28 mouse cellular contexts compared by ENCODE assay signal in the genomic region with DNA sequence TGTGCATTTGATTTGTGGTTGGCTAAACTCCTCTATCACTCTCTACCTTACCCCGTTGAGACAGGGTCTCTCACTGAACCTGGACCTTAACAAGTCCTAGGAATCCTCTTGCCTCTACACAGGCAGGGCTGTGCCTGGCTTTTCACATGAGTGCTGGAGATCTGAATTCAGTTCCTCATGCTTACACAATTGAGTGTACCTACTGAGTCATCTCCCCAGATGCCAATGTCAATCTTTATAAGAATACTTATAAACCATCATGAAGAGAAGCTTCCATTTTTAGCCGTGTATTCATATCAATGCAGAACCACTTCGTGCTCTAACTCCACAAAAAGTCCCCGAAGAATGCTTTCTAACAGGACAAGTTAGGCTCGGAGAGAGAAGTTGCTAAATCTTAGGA.
"Had no signal": no experiment of that assay in that cellular context is flagged by ENCODE, and none has a peak within 500 bp of the region (broad histone marks: within the 10 kb centered on the region; RNA-seq: fewer than 3 reads in every experiment).

No protein-coding gene starts in this region.

- ATAC-seq: hindbrain, embryonic 16.5 days; intestine, embryonic 16.5 days; liver, embryonic 12.5 days had no signal

- H3K27me3 ChIP-seq: heart, embryonic 13.5 days; heart, embryonic 15.5 days; hindbrain, embryonic 12.5 days; kidney, embryonic 15.5 days; limb, embryonic 13.5 days; limb, embryonic 15.5 days; liver, embryonic 12.5 days had no signal

- DNase-seq: gastrocnemius, adult 2 months; gastrocnemius, postnatal 10 days; gastrocnemius, postnatal 25 days; heart, adult 2 months; heart, postnatal 14 days; heart, postnatal 4 days; kidney, adult 11 months; kidney, adult 2 months; kidney, adult 9 months; kidney, postnatal 14 days; kidney, postnatal 36 days; layer of hippocampus, adult 9-11 months; layer of hippocampus, postnatal 36 days; left cerebral cortex, postnatal 4 days had no signal

- H3K4me1 ChIP-seq: heart, embryonic 13.5 days; heart, embryonic 15.5 days; hindbrain, embryonic 10.5 days; hindbrain, embryonic 12.5 days; kidney, embryonic 15.5 days; limb, embryonic 15.5 days; liver, embryonic 12.5 days had no signal

- H3K36me3 ChIP-seq: heart, embryonic 13.5 days; heart, embryonic 15.5 days; hindbrain, embryonic 10.5 days; hindbrain, embryonic 12.5 days; kidney, embryonic 15.5 days; limb, embryonic 13.5 days; limb, embryonic 15.5 days; liver, embryonic 12.5 days had no signal

- H3K9me3 ChIP-seq: heart, embryonic 13.5 days; heart, embryonic 15.5 days; hindbrain, embryonic 10.5 days; hindbrain, embryonic 12.5 days; kidney, embryonic 15.5 days; limb, embryonic 13.5 days; limb, embryonic 15.5 days; liver, embryonic 12.5 days had no signal

- H3K27ac ChIP-seq: gastrocnemius, adult 2 months; heart, adult 2 months; heart, embryonic 13.5 days; heart, embryonic 15.5 days; hindbrain, embryonic 10.5 days; hindbrain, embryonic 12.5 days; hindbrain, embryonic 14.5 days; kidney, embryonic 15.5 days; kidney, postnatal 0 days; limb, embryonic 13.5 days; limb, embryonic 15.5 days; liver, embryonic 12.5 days; liver, embryonic 14.5 days had no signal

- H3K4me3 ChIP-seq: gastrocnemius, adult 2 months; heart, adult 2 months; heart, embryonic 13.5 days; heart, embryonic 15.5 days; hindbrain, embryonic 10.5 days; hindbrain, embryonic 12.5 days; kidney, embryonic 15.5 days; limb, embryonic 13.5 days; limb, embryonic 15.5 days; liver, embryonic 12.5 days had no signal

- H3K9ac ChIP-seq: heart, embryonic 13.5 days; heart, embryonic 15.5 days; hindbrain, embryonic 12.5 days; hindbrain, embryonic 14.5 days; kidney, embryonic 15.5 days; limb, embryonic 13.5 days; limb, embryonic 15.5 days; liver, embryonic 12.5 days; liver, embryonic 14.5 days had no signal

- H3K4me2 ChIP-seq: heart, embryonic 11.5 days; heart, embryonic 13.5 days; heart, embryonic 15.5 days; hindbrain, embryonic 12.5 days; hindbrain, embryonic 14.5 days; kidney, embryonic 15.5 days; limb, embryonic 13.5 days; limb, embryonic 15.5 days; liver, embryonic 12.5 days had no signal
